Mouse (Mus musculus): ENCODE results near the gene C1ql1. TPM values are rescaled to one million over a fixed set of nuclear protein-coding genes. Genes with fewer than 3 reads are reported as not detected.

C1ql1 gene
- polyA plus RNA-seq (2014; fragmentation: Nextera tagmentation; extraction: Ambion mirVana) = 8.2 and 9.0 TPM in 2 replicates

- Histone ChIP-seq H3K36me3 (ENCODE audit: control insufficient read depth, insufficient read depth, low read length) (no peaks in the 10 kb centered on the region), H3K4me1 (replicated peaks; ENCODE audit: control insufficient read depth, insufficient read depth, low read length) (peaks cover 38% of the 10 kb centered on the region), H3K9ac (ENCODE audit: low read length) (peak within 1 kb of the TSS; percentile 37), H3K4me3 (ENCODE audit: low read depth, low read length) (peak within 1 kb of the TSS; percentile 34), H3K27me3 (replicated peaks; ENCODE audit: control insufficient read depth, insufficient read depth, low read length) (peaks cover 77% of the 10 kb centered on the region), H3K9me3 (ENCODE audit: control insufficient read depth, low read length) (no peaks in the 10 kb centered on the region), H3K27ac (ENCODE audit: low read depth) (no peak within 1 kb of the TSS), H3K4me2 (ENCODE audit: low read length) (peak within 1 kb of the TSS; percentile 69)
- ATAC-seq (replicated peaks; ENCODE audit: low FRiP score, low TSS enrichment, low read depth) (peak; percentile 90), DNase-seq (ENCODE audit: low spot score) (peak; percentile 85)
- WGBS = under 1% methylated on average over 82 of the region's 87 CpGs
Observed at GRCm38 (mm10) chr11:102946265-102946991, at the start of gene C1ql1. Gene C1ql1, minus strand, starts transcription at chr11:102946688.

- Histone ChIP-seq H3K27ac (ENCODE audit: low read depth) (no peak overlapping the region), H3K9ac (ENCODE audit: low read length) (no peak overlapping the region), H3K4me3 (ENCODE audit: low read depth, low read length) (no peak overlapping the region), H3K27me3 (replicated peaks; ENCODE audit: control insufficient read depth, insufficient read depth, low read length) (0 out of 2 replicates have a peak, but pooled peaks cover 8% of the 10 kb centered on the region), H3K36me3 (ENCODE audit: control insufficient read depth, insufficient read depth, low read length) (peaks cover 62% of the 10 kb centered on the region), H3K4me1 (replicated peaks; ENCODE audit: control insufficient read depth, insufficient read depth, low read length) (peaks cover 25% of the 10 kb centered on the region), H3K9me3 (ENCODE audit: control insufficient read depth, low read length) (no peaks in the 10 kb centered on the region), H3K4me2 (ENCODE audit: low read length) (no peak overlapping the region)
- ATAC-seq (replicated peaks; ENCODE audit: low FRiP score, low TSS enrichment, low read depth) (no peak), DNase-seq (ENCODE audit: low spot score) (no peak)
- 90% methylated on average over 18 of the region's 18 CpGs for WGBS
Observed at GRCm38 (mm10) chr11:102994952-102995351, 48.5 kb upstream of the C1ql1 start.

- Histone ChIP-seq H3K9me3 (ENCODE audit: control insufficient read depth, low read length) (no peaks in the 10 kb centered on the region), H3K36me3 (ENCODE audit: control insufficient read depth, insufficient read depth, low read length) (peaks cover 48% of the 10 kb centered on the region), H3K4me3 (ENCODE audit: low read depth, low read length) (no peak overlapping the region), H3K9ac (ENCODE audit: low read length) (no peak overlapping the region), H3K27me3 (replicated peaks; ENCODE audit: control insufficient read depth, insufficient read depth, low read length) (peaks cover 8% of the 10 kb centered on the region; the same call in 1 of the 2 replicates), H3K4me2 (ENCODE audit: low read length) (no peak overlapping the region), H3K4me1 (replicated peaks; ENCODE audit: control insufficient read depth, insufficient read depth, low read length) (peaks cover 24% of the 10 kb centered on the region), H3K27ac (ENCODE audit: low read depth) (no peak overlapping the region)
- ATAC-seq (replicated peaks; ENCODE audit: low FRiP score, low TSS enrichment, low read depth) (no peak), DNase-seq (ENCODE audit: low spot score) (no peak)
- WGBS = 54% methylated on average over 17 of the region's 17 CpGs
Observed at GRCm38 (mm10) chr11:102993420-102994029, 47.0 kb upstream of the C1ql1 start.

DNA sequence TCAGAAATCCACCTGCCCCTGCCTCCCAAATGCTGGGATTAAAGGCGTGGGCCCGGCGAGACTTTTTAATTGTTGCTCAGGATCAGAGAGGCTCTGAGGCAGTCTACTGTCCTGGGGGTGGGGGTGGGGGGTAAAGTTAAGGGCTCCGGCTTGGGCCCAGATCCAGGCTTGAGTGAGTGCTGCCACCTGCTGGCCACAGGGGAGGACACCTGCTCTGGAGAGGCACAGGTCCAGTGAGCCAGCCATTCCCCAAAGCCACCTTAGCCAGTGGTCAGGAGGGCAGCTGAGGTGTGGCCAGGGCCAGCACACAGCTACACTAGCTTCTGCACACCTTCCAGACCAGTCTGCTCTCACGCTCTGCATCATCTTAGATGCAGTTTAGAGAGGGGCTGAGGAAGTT, 46.5 kb upstream of the C1ql1 start:
- 10% methylated on average over 5 of the region's 5 CpGs for WGBS
- no peak overlapping the region for H3K4me2 ChIP-seq (ENCODE audit: low read length)
- H3K4me3 ChIP-seq (ENCODE audit: low read depth, low read length) = no peak overlapping the region
- no peak overlapping the region for H3K27ac ChIP-seq (ENCODE audit: low read depth)
- DNase-seq (ENCODE audit: low spot score) = peak; percentile 89
- H3K36me3 ChIP-seq (ENCODE audit: control insufficient read depth, insufficient read depth, low read length) = peaks cover 43% of the 10 kb centered on the region
- peak; percentile 45 for ATAC-seq (replicated peaks; ENCODE audit: low FRiP score, low TSS enrichment, low read depth)
- H3K9ac ChIP-seq (ENCODE audit: low read length) = no peak overlapping the region
- peaks cover 8% of the 10 kb centered on the region; the same call in 1 of the 2 replicates for H3K27me3 ChIP-seq (replicated peaks; ENCODE audit: control insufficient read depth, insufficient read depth, low read length)
- peaks cover 20% of the 10 kb centered on the region for H3K4me1 ChIP-seq (replicated peaks; ENCODE audit: control insufficient read depth, insufficient read depth, low read length)
- no peaks in the 10 kb centered on the region for H3K9me3 ChIP-seq (ENCODE audit: control insufficient read depth, low read length)

- ATAC-seq (replicated peaks; ENCODE audit: low FRiP score, low TSS enrichment, low read depth) (peak; percentile 26), DNase-seq (ENCODE audit: low spot score) (peak; percentile 75)
- Histone ChIP-seq H3K36me3 (ENCODE audit: control insufficient read depth, insufficient read depth, low read length) (peaks cover 30% of the 10 kb centered on the region), H3K4me3 (ENCODE audit: low read depth, low read length) (peak overlapping the region; percentile 20), H3K9ac (ENCODE audit: low read length) (peak overlapping the region; percentile 34; the same call in 1 of the 2 replicates), H3K4me1 (replicated peaks; ENCODE audit: control insufficient read depth, insufficient read depth, low read length) (peaks cover 20% of the 10 kb centered on the region), H3K27me3 (replicated peaks; ENCODE audit: control insufficient read depth, insufficient read depth, low read length) (peaks cover 8% of the 10 kb centered on the region; the same call in 1 of the 2 replicates), H3K4me2 (ENCODE audit: low read length) (peak overlapping the region; percentile 45), H3K27ac (ENCODE audit: low read depth) (peak overlapping the region; percentile 59; the same call in 1 of the 2 replicates), H3K9me3 (ENCODE audit: control insufficient read depth, low read length) (no peaks in the 10 kb centered on the region)
- 1% methylated on average over 16 of the region's 16 CpGs for WGBS
Observed at GRCm38 (mm10) chr11:102991681-102992080, 45.2 kb upstream of the C1ql1 start.

GRCm38 (mm10) chr11:102990152-102990663, 43.7 kb upstream of the C1ql1 start:
- Histone ChIP-seq H3K4me3 (ENCODE audit: low read depth, low read length) (peak overlapping the region; percentile 30), H3K4me2 (ENCODE audit: low read length) (peak overlapping the region; percentile 65), H3K9ac (ENCODE audit: low read length) (peak overlapping the region; percentile 35; the same call in 1 of the 2 replicates), H3K27me3 (replicated peaks; ENCODE audit: control insufficient read depth, insufficient read depth, low read length) (peaks cover 8% of the 10 kb centered on the region; the same call in 1 of the 2 replicates), H3K27ac (ENCODE audit: low read depth) (no peak overlapping the region), H3K9me3 (ENCODE audit: control insufficient read depth, low read length) (no peaks in the 10 kb centered on the region), H3K36me3 (ENCODE audit: control insufficient read depth, insufficient read depth, low read length) (peaks cover 15% of the 10 kb centered on the region), H3K4me1 (replicated peaks; ENCODE audit: control insufficient read depth, insufficient read depth, low read length) (peaks cover 20% of the 10 kb centered on the region)
- 3% methylated on average over 29 of the region's 29 CpGs for WGBS
- DNase-seq (ENCODE audit: low spot score) = peak; percentile 67
- no peak for ATAC-seq (replicated peaks; ENCODE audit: low FRiP score, low TSS enrichment, low read depth)

GRCm38 (mm10) chr11:102989641-102990151, 43.2 kb upstream of the C1ql1 start:
- H3K27me3 ChIP-seq (replicated peaks; ENCODE audit: control insufficient read depth, insufficient read depth, low read length) = peaks cover 8% of the 10 kb centered on the region; the same call in 1 of the 2 replicates
- H3K9me3 ChIP-seq (ENCODE audit: control insufficient read depth, low read length) = no peaks in the 10 kb centered on the region
- peaks cover 10% of the 10 kb centered on the region for H3K36me3 ChIP-seq (ENCODE audit: control insufficient read depth, insufficient read depth, low read length)
- ATAC-seq (replicated peaks; ENCODE audit: low FRiP score, low TSS enrichment, low read depth) (no peak), DNase-seq (ENCODE audit: low spot score) (peak; percentile 62)
- H3K4me1 ChIP-seq (replicated peaks; ENCODE audit: control insufficient read depth, insufficient read depth, low read length) = peaks cover 20% of the 10 kb centered on the region
- H3K9ac ChIP-seq (ENCODE audit: low read length) = peak overlapping the region; percentile 35; the same call in 1 of the 2 replicates
- H3K4me2 ChIP-seq (ENCODE audit: low read length) = peak overlapping the region; percentile 65
- WGBS = 9% methylated on average over 28 of the region's 28 CpGs
- H3K4me3 ChIP-seq (ENCODE audit: low read depth, low read length) = peak overlapping the region; percentile 30
- H3K27ac ChIP-seq (ENCODE audit: low read depth) = no peak overlapping the region

DNA sequence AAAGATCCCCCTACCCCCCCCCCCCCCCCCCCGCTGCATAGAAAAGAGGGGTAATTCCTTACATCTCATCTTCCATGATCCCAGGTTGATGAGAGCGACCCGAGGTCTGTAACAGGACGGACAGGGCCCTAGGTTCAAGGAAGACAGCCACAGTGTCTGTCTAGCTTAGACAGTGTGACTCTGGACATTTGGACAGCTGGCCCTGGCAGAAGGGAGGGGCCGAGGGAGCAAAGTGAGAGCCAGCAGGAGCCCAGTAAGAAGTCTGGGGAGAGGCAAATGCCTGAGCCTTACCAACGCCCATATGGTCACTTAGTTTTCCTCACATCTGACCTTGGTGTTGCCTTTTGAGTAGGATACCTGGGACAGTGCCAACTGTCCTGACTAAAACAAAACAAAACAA, 38.7 kb upstream of the C1ql1 start:
- H3K27ac ChIP-seq (ENCODE audit: low read depth) = no peak overlapping the region
- no peak overlapping the region for H3K9ac ChIP-seq (ENCODE audit: low read length)
- no peak overlapping the region for H3K4me2 ChIP-seq (ENCODE audit: low read length)
- H3K36me3 ChIP-seq (ENCODE audit: control insufficient read depth, insufficient read depth, low read length) = no peaks in the 10 kb centered on the region
- DNase-seq (ENCODE audit: low spot score) (no peak), ATAC-seq (replicated peaks; ENCODE audit: low FRiP score, low TSS enrichment, low read depth) (no peak)
- H3K4me3 ChIP-seq (ENCODE audit: low read depth, low read length) = no peak overlapping the region
- WGBS = 54% methylated on average over 6 of the region's 6 CpGs
- peaks cover 14% of the 10 kb centered on the region for H3K4me1 ChIP-seq (replicated peaks; ENCODE audit: control insufficient read depth, insufficient read depth, low read length)
- H3K27me3 ChIP-seq (replicated peaks; ENCODE audit: control insufficient read depth, insufficient read depth, low read length) = no peaks in the 10 kb centered on the region; the same call in 1 of the 2 replicates
- no peaks in the 10 kb centered on the region for H3K9me3 ChIP-seq (ENCODE audit: control insufficient read depth, low read length)

All from intestine, embryonic 14.5 days (tissue).